Mouse (Mus musculus) heart, postnatal 36 days (tissue): ENCODE results near the gene 1700086D15Rik. TPM values are rescaled to one million over a fixed set of nuclear protein-coding genes. Genes with fewer than 3 reads are reported as not detected.

ENCODE experiments used
- DNase-seq, 2 experiments: peaks; one replicate each; pipeline ENCODE4 v3.0.0; 2021 to 2022
- intact Hi-C: fragments of 180-260 bp; cut with DNase I; formaldehyde crosslinking; loops from one replicate; pipeline ENCODE4 v1.15.1; 2025
- total RNA-seq, 2 experiments: library from RNA; stranded (reverse); gene quantifications; 2 replicates each; pipeline ENCODE4 v1.2.3; 2021

Gene 1700086D15Rik
- total RNA-seq, 2 experiments from 2014 or later, result not detected

- intact Hi-C loops, result no loop called here
- DNase-seq, result no peak
Measured at GRCm38 (mm10) chr11:65139030-65139429, 20.7 kb downstream of the 1700086D15Rik start.

- DNase-seq, result no peak
- intact Hi-C loops, result no loop called here
Measured at GRCm38 (mm10) chr11:65137145-65137652, 22.5 kb downstream of the 1700086D15Rik start.

- intact Hi-C loops, result no loop called here
- no peak for DNase-seq
Measured at GRCm38 (mm10) chr11:65135251-65135739, 24.4 kb downstream of the 1700086D15Rik start.

- intact Hi-C loops, result no loop called here
- no peak for DNase-seq
Measured at GRCm38 (mm10) chr11:65133661-65134060, 26.0 kb downstream of the 1700086D15Rik start.

- no peak for DNase-seq
- intact Hi-C loops, result no loop called here
Measured at GRCm38 (mm10) chr11:65129110-65129509, 30.6 kb downstream of the 1700086D15Rik start.

GRCm38 (mm10) chr11:65128666-65129065 lies 31.0 kb downstream of the 1700086D15Rik start:
- DNase-seq, result no peak
- intact Hi-C loops, result no loop called here

GRCm38 (mm10) chr11:65126566-65126965 lies 33.1 kb downstream of the 1700086D15Rik start:
- intact Hi-C loops, result no loop called here
- DNase-seq, result no peak

- intact Hi-C loops, result no loop called here
Measured at GRCm38 (mm10) chr11:65124913-65125418, 34.7 kb downstream of the 1700086D15Rik start.

GRCm38 (mm10) chr11:65120276-65120675 lies 39.4 kb downstream of the 1700086D15Rik start:
- intact Hi-C loops, result no loop called here
- DNase-seq, result no peak

More at GRCm38 (mm10) chr11:65124913-65125418, 34.7 kb downstream of the 1700086D15Rik start:
- DNase-seq, result peak; percentile 20 to 41

GRCm38 (mm10) chr11:65115811-65116210 lies 43.9 kb downstream of the 1700086D15Rik start:
- DNase-seq, result no peak
- intact Hi-C loops, result no loop called here

- DNase-seq, result no peak
- intact Hi-C loops, result no loop called here
Measured at GRCm38 (mm10) chr11:65112086-65112485, 47.6 kb downstream of the 1700086D15Rik start.

- no peak for DNase-seq
- intact Hi-C loops, result no loop called here
Measured at GRCm38 (mm10) chr11:65111651-65112050, 48.0 kb downstream of the 1700086D15Rik start.

GRCm38 (mm10) chr11:65110058-65110457 lies 49.6 kb downstream of the 1700086D15Rik start:
- no peak for DNase-seq
- intact Hi-C loops, result no loop called here

- DNase-seq, result no peak
- intact Hi-C loops, result no loop called here
Measured at GRCm38 (mm10) chr11:65107734-65108171, 51.9 kb downstream of the 1700086D15Rik start.

- intact Hi-C loops, result no loop called here
- DNase-seq, result no peak
Measured at GRCm38 (mm10) chr11:65107151-65107550, 52.5 kb downstream of the 1700086D15Rik start.

- intact Hi-C loops, result no loop called here
- no peak for DNase-seq
Measured at GRCm38 (mm10) chr11:65104076-65104475, 55.6 kb downstream of the 1700086D15Rik start.

Other genes with a start within 250 kb of the 1700086D15Rik start
- 10 to 100 TPM; 20.5 to 20.6 TPM for gene Elac2, start 180.9 kb downstream of the 1700086D15Rik start, total RNA-seq
- gene Arhgap44, start 3.1 kb upstream of the 1700086D15Rik start, total RNA-seq, result 10 to 100 TPM; 20.8 to 24.3 TPM
- 10 to 100 TPM; 69.4 to 81.2 TPM for gene Myocd, start 110.1 kb upstream of the 1700086D15Rik start, total RNA-seq